Mouse (Mus musculus) heart, postnatal 0 days (tissue): ENCODE results near the gene Ethe1.

Experiments
- CTCF ChIP-seq: IDR thresholded peaks from 2 replicates; pipeline ENCODE4 v1.5.1; 2016; ENCODE audit warnings: antibody characterized with exemption, control low read depth, low read depth
- EP300 ChIP-seq: IDR thresholded peaks from 2 replicates; pipeline ENCODE4 v1.6.1; 2016; ENCODE audit warnings: antibody characterized with exemption, low read depth

GRCm38 (mm10) chr7:24598121-24598520, 10.8 kb downstream of the Ethe1 start:
- TF ChIP-seq CTCF (no peak), EP300 (no peak)
